ENCODE assay signal across 8 mouse cellular contexts in the genomic region with DNA sequence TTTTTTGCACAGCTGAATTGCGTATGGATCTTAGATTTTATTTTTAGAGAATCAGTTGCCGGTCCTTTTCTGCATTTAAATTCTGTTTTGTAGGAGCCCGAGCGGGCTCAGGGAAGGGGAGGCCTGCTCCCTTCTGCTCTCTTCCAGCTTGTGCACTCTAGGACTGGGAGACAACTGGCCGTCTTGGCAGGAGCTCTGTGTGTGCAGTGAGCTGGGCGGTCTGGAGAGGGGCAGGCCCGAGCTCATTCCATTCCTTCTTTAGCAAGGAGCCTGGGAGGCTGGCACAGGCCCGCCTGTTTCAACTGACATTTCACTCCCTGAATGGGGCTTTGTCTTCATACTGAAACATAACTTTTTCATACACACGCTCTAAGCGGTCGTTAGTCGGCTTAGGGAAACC. TPM values are rescaled to one million over a fixed set of nuclear protein-coding genes. Genes with fewer than 3 reads are reported as not detected.
DNase-seq lines count a peak whose midpoint lies in the region; ATAC-seq and TF ChIP-seq lines count a peak whose summit lies in the region.

No protein-coding gene starts in this region.

- ATAC-seq in hindbrain, embryonic 15.5 days (ENCODE audit: low FRiP score, low read depth) = peak; percentile 93
- peak; percentile 73 for ATAC-seq in midbrain, embryonic 14.5 days (ENCODE audit: low FRiP score, low TSS enrichment)

- no peak overlapping the region for H3K4me2 ChIP-seq in hindbrain, embryonic 15.5 days
- no peak overlapping the region for H3K4me2 ChIP-seq in midbrain, embryonic 14.5 days (ENCODE audit: low read length)

- TF ChIP-seq CTCF in E14TG2a.4 (conservative IDR thresholded peaks at IDR 0.05; ENCODE audit: low read length) = no peak
- no peak for TF ChIP-seq CTCF in left cerebral cortex, adult 2 months (IDR thresholded peaks at IDR 0.05)

- peak; percentile 78 for DNase-seq in cerebellum, adult 9-11 months
- peak; percentile 58 for DNase-seq in gastrocnemius, postnatal 10 days
- DNase-seq in left cerebral cortex, adult 2 months (ENCODE audit: extremely low spot score in 1 of 2, low spot score in 2 of 2) = peak; percentile 22 to 45
- no peak for DNase-seq in midbrain, embryonic 14.5 days
- DNase-seq in urinary bladder, postnatal 10 days (ENCODE audit: low spot score) = peak; percentile 30
- DNase-seq in adrenal gland, adult 18-20 months (ENCODE audit: low spot score in 2 of 2) = no peak

- H3K4me3 ChIP-seq in E14TG2a.4 (replicated peaks; ENCODE audit: low read length) = peak overlapping the region; percentile 46
- no peak overlapping the region for H3K4me3 ChIP-seq in hindbrain, embryonic 15.5 days
- H3K4me3 ChIP-seq in left cerebral cortex, adult 2 months = no peak overlapping the region
- no peak overlapping the region for H3K4me3 ChIP-seq in midbrain, embryonic 14.5 days (replicated peaks; ENCODE audit: low read depth, low read length)

- H3K27ac ChIP-seq in hindbrain, embryonic 15.5 days (replicated peaks) = peak overlapping the region; percentile 64
- peak overlapping the region; percentile 12 for H3K27ac ChIP-seq in left cerebral cortex, adult 2 months
- peak overlapping the region; percentile 37; the same call in 1 of the 2 replicates for H3K27ac ChIP-seq in midbrain, embryonic 14.5 days (replicated peaks; ENCODE audit: low read depth, low read length)

- WGBS in hindbrain, embryonic 15.5 days = 33% methylated on average over 12 of the region's 12 CpGs
- 43% methylated on average over 12 of the region's 12 CpGs for WGBS in midbrain, embryonic 14.5 days

- intact Hi-C loops in left cerebral cortex, adult 2 months (cut with DNase I) = loop anchor here (1.0 kb wide), 1 partner anchor 42 kb away; no protein-coding TSS in a partner anchor

- peaks cover 79% of the 10 kb centered on the region for H3K4me1 ChIP-seq in E14TG2a.4 (replicated peaks; ENCODE audit: low read depth, low read length)
- H3K4me1 ChIP-seq in hindbrain, embryonic 15.5 days (replicated peaks) = peaks cover 4% of the 10 kb centered on the region; the same call in 1 of the 2 replicates
- H3K4me1 ChIP-seq in midbrain, embryonic 14.5 days (ENCODE audit: control insufficient read depth, insufficient read depth, low read length) = 0 out of 2 replicates have a peak, but pooled peaks cover 3% of the 10 kb centered on the region

- H3K36me3 ChIP-seq in E14TG2a.4 (ENCODE audit: insufficient read depth, low read length) = peaks cover 40% of the 10 kb centered on the region
- H3K36me3 ChIP-seq in hindbrain, embryonic 15.5 days = no peaks in the 10 kb centered on the region
- no peaks in the 10 kb centered on the region for H3K36me3 ChIP-seq in midbrain, embryonic 14.5 days (ENCODE audit: control insufficient read depth, insufficient read depth, low read length)

- H3K27me3 ChIP-seq in E14TG2a.4 (ENCODE audit: insufficient read depth, low read length) = peaks cover 51% of the 10 kb centered on the region
- no peaks in the 10 kb centered on the region for H3K27me3 ChIP-seq in hindbrain, embryonic 15.5 days
- no peaks in the 10 kb centered on the region for H3K27me3 ChIP-seq in midbrain, embryonic 14.5 days (ENCODE audit: control insufficient read depth, insufficient read depth, low read length)

- no peaks in the 10 kb centered on the region for H3K9me3 ChIP-seq in E14TG2a.4 (ENCODE audit: low read length)
- H3K9me3 ChIP-seq in hindbrain, embryonic 15.5 days = no peaks in the 10 kb centered on the region
- H3K9me3 ChIP-seq in midbrain, embryonic 14.5 days (ENCODE audit: control insufficient read depth, low read length) = no peaks in the 10 kb centered on the region

- no peak overlapping the region for H3K9ac ChIP-seq in hindbrain, embryonic 15.5 days
- no peak overlapping the region for H3K9ac ChIP-seq in midbrain, embryonic 14.5 days (replicated peaks; ENCODE audit: low read length)

RNA-seq across cellular contexts. Expression of a gene that starts 44.8 kb away (rescaled TPM):
- 10 to 100 TPM; 17.8 to 30.4 TPM for total RNA-seq in gastrocnemius, postnatal 10 days (2021)
- polyA plus RNA-seq in hindbrain, embryonic 15.5 days (2015; fragmentation: Nextera tagmentation; extraction: Ambion mirVana) = 14.6 and 15.8 TPM in 2 replicates
- 10 to 100 TPM; 36.2 to 38.7 TPM for total RNA-seq in left cerebral cortex, adult 2 months (2021)
- 22.8 and 23.5 TPM in 2 replicates for polyA plus RNA-seq in midbrain, embryonic 14.5 days (2014; fragmentation: Nextera tagmentation; extraction: Ambion mirVana)
- total RNA-seq in adrenal gland, adult 18-20 months (2021) = 10 to 100 TPM; 40.1 to 46.3 TPM

Comparison
In these comparisons a context has a peak if more than half of its experiments do, and no peak if none do; other contexts are left out.
1. DNase-seq: peak in cerebellum, adult 9-11 months (single experiment), gastrocnemius, postnatal 10 days (single experiment), left cerebral cortex, adult 2 months (2 of 2) and urinary bladder, postnatal 10 days (single experiment); none in midbrain, embryonic 14.5 days (single experiment) and adrenal gland, adult 18-20 months (0 of 2).
2. H3K27ac ChIP-seq: peak in every context shown above with its lines; median percentile 64 in hindbrain, embryonic 15.5 days; 37 in midbrain, embryonic 14.5 days; 12 in left cerebral cortex, adult 2 months.